Mouse (Mus musculus): ENCODE results near the gene Galnt14. TPM values are rescaled to one million over a fixed set of nuclear protein-coding genes. Genes with fewer than 3 reads are reported as not detected.
A peak's percentile ranks its signal among the peaks of the same experiment; 100 is the strongest.

The Galnt14 gene
- 0.25 and 0.30 TPM in 2 replicates for polyA plus RNA-seq (2015; fragmentation: Nextera tagmentation; extraction: Ambion mirVana)

DNA sequence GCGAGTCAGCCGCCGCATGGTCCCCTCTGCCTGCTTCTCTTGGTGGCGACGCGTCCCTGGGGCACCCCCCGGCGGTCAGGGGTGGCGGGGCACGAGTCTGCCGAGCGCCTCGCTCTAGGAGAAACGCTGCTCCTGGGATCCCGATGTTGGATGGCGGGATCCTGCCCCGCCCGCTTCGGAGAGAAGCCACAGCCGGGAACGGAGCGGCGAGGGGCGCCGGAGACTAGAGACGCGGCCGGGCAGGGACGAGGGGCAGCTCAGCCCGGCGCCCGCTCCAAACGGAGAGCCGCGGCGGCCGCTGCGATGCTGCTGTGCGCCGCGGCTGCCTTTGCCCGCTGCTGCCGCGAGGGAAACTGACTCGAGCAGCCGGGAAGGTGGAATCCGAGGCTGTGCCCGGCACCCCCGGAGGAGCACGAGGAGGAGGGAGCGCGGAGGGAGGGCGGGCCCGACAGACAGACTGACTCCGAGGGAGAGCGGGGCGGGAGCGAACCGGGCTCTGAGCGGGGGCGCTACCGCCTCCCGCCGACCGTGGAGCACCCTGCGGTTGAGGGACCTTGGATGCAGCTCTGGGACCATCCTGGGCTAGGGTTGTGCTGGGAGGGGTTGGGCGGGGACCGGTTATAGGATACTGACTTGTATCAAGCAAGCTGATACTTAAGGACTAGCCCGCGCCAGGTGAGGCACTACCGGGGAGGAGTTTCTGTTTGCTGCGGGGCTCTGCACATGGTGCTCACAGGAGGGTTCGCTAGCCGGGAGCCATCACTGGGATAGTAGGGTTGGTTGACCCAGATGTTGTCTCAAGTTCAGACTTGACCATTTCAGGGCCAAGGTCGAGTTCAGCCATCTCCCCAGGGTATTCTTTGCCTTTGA lies at the start of gene Galnt14:
Gene Galnt14, minus strand, starts transcription at position 412 of the 870 bp plus-strand sequence.
- WGBS = under 1% methylated on average over 70 of the region's 75 CpGs
- H3K36me3 ChIP-seq (ENCODE audit: control insufficient read depth, insufficient read depth, low read length) = no peaks in the 10 kb centered on the region

DNA sequence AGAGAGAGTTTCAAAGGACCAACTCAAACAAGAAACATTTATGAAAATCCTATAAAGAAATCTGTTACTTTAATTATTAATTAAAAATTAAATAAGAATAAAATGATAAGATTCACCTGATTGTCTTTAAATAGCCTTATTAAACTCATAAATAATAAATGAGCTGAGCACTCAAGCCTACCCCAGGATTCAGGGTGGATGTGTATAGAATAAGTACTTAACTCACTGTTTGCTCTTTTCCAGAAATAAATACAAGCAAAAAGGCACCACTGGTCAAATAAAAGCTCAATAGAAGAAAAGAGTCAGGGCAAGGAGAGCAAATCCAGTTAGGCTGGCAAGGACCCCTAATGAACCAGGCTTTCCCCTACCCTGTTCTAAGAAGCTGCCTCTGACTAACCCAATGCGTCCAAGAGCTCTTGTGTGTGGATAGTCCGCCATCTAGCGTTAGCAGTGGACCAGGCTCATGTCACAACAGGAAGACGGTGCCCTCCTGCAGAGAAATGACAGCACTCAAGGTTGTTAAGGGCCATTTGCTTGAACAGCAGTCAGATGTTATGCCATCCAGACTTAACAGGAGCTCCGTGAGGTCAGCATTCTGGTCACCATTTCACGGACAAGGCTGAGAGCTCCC lies 33.5 kb upstream of the Galnt14 start:
- Histone ChIP-seq H3K27ac (ENCODE audit: low read length) (no peak overlapping the region), H3K9ac (ENCODE audit: low read length) (no peak overlapping the region), H3K4me2 (ENCODE audit: low read depth, low read length) (no peak overlapping the region), H3K4me3 (replicated peaks; ENCODE audit: low read length) (no peak overlapping the region), H3K9me3 (replicated peaks; ENCODE audit: control insufficient read depth, low read length) (no peaks in the 10 kb centered on the region), H3K4me1 (ENCODE audit: control insufficient read depth, insufficient read depth, low read length) (no peaks in the 10 kb centered on the region), H3K27me3 (ENCODE audit: control insufficient read depth, insufficient read depth, low read length) (no peaks in the 10 kb centered on the region), H3K36me3 (ENCODE audit: control insufficient read depth, insufficient read depth, low read length) (no peaks in the 10 kb centered on the region)
- 4% methylated on average over 6 of the region's 6 CpGs for WGBS
- peak; percentile 66; the same call in 1 of the 2 replicates for ATAC-seq (ENCODE audit: insufficient read depth, low FRiP score)

More for the DNA sequence above, at the start of gene Galnt14:
- Histone ChIP-seq H3K4me1 (ENCODE audit: control insufficient read depth, insufficient read depth, low read length) (peaks cover 7% of the 10 kb centered on the region), H3K9ac (ENCODE audit: low read length) (peak within 1 kb of the TSS; percentile 51), H3K27ac (ENCODE audit: low read length) (no peak within 1 kb of the TSS), H3K9me3 (replicated peaks; ENCODE audit: control insufficient read depth, low read length) (0 out of 2 replicates have a peak, but pooled peaks cover 3% of the 10 kb centered on the region), H3K27me3 (ENCODE audit: control insufficient read depth, insufficient read depth, low read length) (peaks cover 41% of the 10 kb centered on the region), H3K4me2 (ENCODE audit: low read depth, low read length) (peak within 1 kb of the TSS; percentile 91), H3K4me3 (replicated peaks; ENCODE audit: low read length) (peak within 1 kb of the TSS; percentile 55)
- ATAC-seq (ENCODE audit: insufficient read depth, low FRiP score) = peak; percentile 51; the same call in 1 of the 2 replicates

DNA sequence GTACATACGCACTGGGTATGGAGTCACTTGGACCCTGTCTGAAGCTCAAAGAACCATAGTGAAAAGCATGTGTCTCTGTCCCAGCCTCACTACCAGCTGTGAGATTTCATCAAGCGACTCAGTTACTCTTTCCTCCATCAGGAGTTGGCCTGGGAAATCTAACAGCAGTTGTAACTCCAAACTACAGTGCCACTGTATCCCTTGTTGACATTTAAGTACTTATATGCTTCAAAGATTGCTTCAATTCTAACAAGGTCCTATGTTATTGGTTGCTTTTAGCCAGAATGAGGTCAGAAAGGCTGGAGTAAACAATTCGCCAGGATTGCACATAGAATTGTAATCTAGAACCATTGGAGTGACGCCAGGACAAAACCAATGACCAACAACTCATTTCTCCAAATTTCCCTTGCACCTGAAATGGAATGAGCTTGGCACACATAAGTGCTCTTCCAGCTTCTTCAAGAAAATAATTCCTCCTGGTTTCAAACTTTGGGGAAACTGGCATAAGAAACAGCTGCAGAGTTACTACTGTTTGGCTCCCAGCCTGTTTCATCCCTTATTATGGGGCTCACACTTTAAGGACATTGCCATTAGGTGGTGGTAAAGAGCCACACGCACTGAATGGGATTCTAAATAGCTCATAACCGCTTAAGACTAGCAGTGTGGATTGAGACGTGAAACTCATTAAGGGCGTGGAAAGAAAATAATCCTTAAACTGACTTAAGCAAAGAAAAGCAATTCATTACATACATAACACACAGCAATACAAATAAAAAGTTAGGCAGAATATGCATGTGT lies 13.8 kb upstream of the Galnt14 start:
- no peak overlapping the region for H3K4me2 ChIP-seq (ENCODE audit: low read depth, low read length)
- no peak for ATAC-seq (ENCODE audit: insufficient read depth, low FRiP score)
- H3K9ac ChIP-seq (ENCODE audit: low read length) = no peak overlapping the region
- H3K9me3 ChIP-seq (replicated peaks; ENCODE audit: control insufficient read depth, low read length) = no peaks in the 10 kb centered on the region
- H3K27ac ChIP-seq (ENCODE audit: low read length) = no peak overlapping the region
- H3K27me3 ChIP-seq (ENCODE audit: control insufficient read depth, insufficient read depth, low read length) = no peaks in the 10 kb centered on the region
- no peaks in the 10 kb centered on the region for H3K36me3 ChIP-seq (ENCODE audit: control insufficient read depth, insufficient read depth, low read length)
- no peaks in the 10 kb centered on the region for H3K4me1 ChIP-seq (ENCODE audit: control insufficient read depth, insufficient read depth, low read length)
- no peak overlapping the region for H3K4me3 ChIP-seq (replicated peaks; ENCODE audit: low read length)
- WGBS = 51% methylated on average over 8 of the region's 8 CpGs

DNA sequence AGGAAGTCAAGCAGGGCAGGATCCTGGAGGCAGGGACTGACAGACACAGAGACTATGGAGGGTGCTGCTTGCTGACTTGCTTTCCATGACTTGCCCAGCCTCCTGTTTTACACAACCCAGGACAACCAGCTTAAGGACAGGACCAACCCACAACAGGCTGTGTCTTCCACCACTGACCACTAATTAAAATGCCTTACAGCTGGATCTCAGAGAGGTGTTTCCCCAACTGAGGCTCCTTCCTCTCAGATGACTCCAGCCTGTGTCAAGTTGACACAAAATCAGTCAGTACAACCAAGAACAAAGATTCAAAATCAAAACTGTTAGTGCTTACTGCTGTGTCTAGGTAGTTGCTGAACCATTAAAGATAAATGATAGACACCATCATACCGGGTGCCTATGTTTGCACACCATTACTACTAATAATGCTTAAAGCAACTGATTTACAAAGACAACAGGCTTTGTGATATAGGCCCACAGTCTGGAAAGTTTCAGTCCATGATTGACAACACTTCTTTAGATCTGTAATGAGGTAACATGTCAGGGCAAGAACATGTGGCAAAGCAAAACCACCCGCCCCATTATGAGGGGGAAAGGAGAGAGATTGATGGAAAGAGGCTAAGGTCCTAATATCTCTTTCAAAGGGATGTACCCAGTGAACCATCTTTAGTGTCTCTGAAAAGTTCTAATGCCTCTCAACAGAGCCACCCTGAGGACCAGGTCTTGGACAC lies 8.9 kb upstream of the Galnt14 start:
- Histone ChIP-seq H3K4me3 (replicated peaks; ENCODE audit: low read length) (no peak overlapping the region), H3K9me3 (replicated peaks; ENCODE audit: control insufficient read depth, low read length) (no peaks in the 10 kb centered on the region), H3K27ac (ENCODE audit: low read length) (no peak overlapping the region), H3K9ac (ENCODE audit: low read length) (no peak overlapping the region), H3K27me3 (ENCODE audit: control insufficient read depth, insufficient read depth, low read length) (no peaks in the 10 kb centered on the region; the same call in 1 of the 2 replicates), H3K36me3 (ENCODE audit: control insufficient read depth, insufficient read depth, low read length) (no peaks in the 10 kb centered on the region), H3K4me2 (ENCODE audit: low read depth, low read length) (no peak overlapping the region), H3K4me1 (ENCODE audit: control insufficient read depth, insufficient read depth, low read length) (no peaks in the 10 kb centered on the region)
- ATAC-seq (ENCODE audit: insufficient read depth, low FRiP score) = no peak
- WGBS = 82% methylated on average over 2 of the region's 2 CpGs

DNA sequence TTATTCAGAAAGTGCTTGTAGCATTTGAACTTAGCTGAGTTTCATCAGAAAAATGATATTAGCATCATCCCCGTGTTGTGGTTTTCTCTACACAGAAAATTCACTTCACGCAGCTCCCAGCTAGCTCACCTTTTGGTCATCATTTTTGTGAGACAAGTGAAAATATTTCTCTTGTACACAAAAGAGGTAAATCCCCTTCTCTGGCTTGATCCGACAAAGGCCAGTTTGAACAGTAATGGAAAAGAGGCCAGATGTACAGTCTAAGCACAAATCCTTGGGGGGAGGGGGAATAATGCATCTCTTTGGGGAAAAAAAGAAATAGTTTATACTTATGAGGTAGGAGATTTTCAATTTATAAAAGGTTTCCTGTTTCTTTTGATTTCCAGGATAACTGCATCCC lies 6.4 kb upstream of the Galnt14 start:
- Histone ChIP-seq H3K4me3 (replicated peaks; ENCODE audit: low read length) (no peak overlapping the region), H3K9ac (ENCODE audit: low read length) (no peak overlapping the region), H3K9me3 (replicated peaks; ENCODE audit: control insufficient read depth, low read length) (no peaks in the 10 kb centered on the region), H3K27ac (ENCODE audit: low read length) (no peak overlapping the region), H3K36me3 (ENCODE audit: control insufficient read depth, insufficient read depth, low read length) (no peaks in the 10 kb centered on the region), H3K4me1 (ENCODE audit: control insufficient read depth, insufficient read depth, low read length) (no peaks in the 10 kb centered on the region), H3K27me3 (ENCODE audit: control insufficient read depth, insufficient read depth, low read length) (peaks cover 8% of the 10 kb centered on the region), H3K4me2 (ENCODE audit: low read depth, low read length) (no peak overlapping the region)
- ATAC-seq (ENCODE audit: insufficient read depth, low FRiP score) = no peak
- 50% methylated on average over 3 of the region's 3 CpGs for WGBS

DNA sequence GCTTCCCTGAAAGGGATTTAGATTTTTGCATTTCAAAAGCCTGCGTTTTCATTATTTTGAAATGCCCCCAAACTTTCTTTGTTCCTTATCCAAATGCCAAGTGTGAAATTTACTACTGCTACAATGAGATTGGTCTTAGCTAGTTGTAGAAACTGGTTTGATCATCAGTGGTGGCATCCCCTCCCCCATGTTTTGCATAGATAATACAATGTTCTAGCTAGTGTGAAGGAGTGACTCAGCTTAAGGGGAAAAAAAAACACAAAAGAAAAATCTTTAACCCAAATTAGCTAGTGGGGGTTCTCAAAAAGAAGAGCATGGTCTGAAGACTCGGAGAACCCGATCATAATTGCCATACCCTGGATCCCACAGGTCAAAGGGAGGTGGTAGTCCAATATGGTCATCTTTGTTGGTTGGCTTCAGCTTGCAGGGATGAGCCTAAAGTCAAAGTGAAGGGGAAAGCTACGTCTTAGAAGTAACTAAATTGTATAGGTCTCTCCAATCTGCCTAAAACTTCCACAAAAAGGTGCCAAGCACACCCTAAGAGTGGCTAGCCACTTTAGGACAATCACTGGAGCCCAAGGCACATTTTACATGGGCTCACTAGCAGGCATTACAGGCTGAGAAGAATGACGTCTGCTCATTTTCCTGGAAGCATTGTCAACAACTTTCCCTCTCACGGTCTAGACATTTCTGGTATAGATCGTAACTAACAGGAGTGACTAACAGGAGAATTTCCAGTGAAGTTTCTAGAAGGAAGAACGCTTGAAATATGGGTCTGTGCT lies 4.4 kb upstream of the Galnt14 start:
- 79% methylated on average over 8 of the region's 8 CpGs for WGBS
- ATAC-seq (ENCODE audit: insufficient read depth, low FRiP score) = no peak

DNA sequence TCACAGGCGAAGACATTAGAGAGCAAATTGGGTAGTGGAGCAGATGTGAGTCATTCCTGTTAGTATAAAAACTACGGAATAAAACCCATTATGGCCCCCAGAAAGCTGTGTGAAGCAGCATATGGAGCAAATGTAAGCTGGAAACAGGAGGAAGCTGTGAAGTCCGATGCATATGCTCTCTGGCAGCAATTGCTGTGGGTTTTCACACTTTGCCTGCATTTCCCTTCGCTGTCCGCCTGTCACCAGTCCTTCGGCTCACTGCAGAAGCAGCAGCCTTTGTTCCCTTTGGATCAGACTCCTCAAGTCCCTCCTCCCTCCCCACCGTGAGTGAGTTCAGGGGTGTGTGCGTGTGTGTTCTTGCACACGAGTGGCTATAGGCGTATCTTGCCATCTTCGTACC lies 3.1 kb upstream of the Galnt14 start:
- Histone ChIP-seq H3K36me3 (ENCODE audit: control insufficient read depth, insufficient read depth, low read length) (no peaks in the 10 kb centered on the region), H3K27ac (ENCODE audit: low read length) (no peak overlapping the region), H3K9me3 (replicated peaks; ENCODE audit: control insufficient read depth, low read length) (no peaks in the 10 kb centered on the region), H3K9ac (ENCODE audit: low read length) (no peak overlapping the region), H3K27me3 (ENCODE audit: control insufficient read depth, insufficient read depth, low read length) (peaks cover 40% of the 10 kb centered on the region), H3K4me2 (ENCODE audit: low read depth, low read length) (no peak overlapping the region), H3K4me3 (replicated peaks; ENCODE audit: low read length) (no peak overlapping the region), H3K4me1 (ENCODE audit: control insufficient read depth, insufficient read depth, low read length) (peaks cover 7% of the 10 kb centered on the region)
- 51% methylated on average over 11 of the region's 11 CpGs for WGBS
- ATAC-seq (ENCODE audit: insufficient read depth, low FRiP score) = no peak

More for the DNA sequence above, 4.4 kb upstream of the Galnt14 start:
- H3K9me3 ChIP-seq (replicated peaks; ENCODE audit: control insufficient read depth, low read length) = no peaks in the 10 kb centered on the region
- no peak overlapping the region for H3K27ac ChIP-seq (ENCODE audit: low read length)
- peaks cover 3% of the 10 kb centered on the region for H3K4me1 ChIP-seq (ENCODE audit: control insufficient read depth, insufficient read depth, low read length)
- H3K27me3 ChIP-seq (ENCODE audit: control insufficient read depth, insufficient read depth, low read length) = peaks cover 28% of the 10 kb centered on the region
- H3K4me2 ChIP-seq (ENCODE audit: low read depth, low read length) = no peak overlapping the region
- H3K4me3 ChIP-seq (replicated peaks; ENCODE audit: low read length) = no peak overlapping the region
- H3K9ac ChIP-seq (ENCODE audit: low read length) = no peak overlapping the region
- H3K36me3 ChIP-seq (ENCODE audit: control insufficient read depth, insufficient read depth, low read length) = no peaks in the 10 kb centered on the region

DNA sequence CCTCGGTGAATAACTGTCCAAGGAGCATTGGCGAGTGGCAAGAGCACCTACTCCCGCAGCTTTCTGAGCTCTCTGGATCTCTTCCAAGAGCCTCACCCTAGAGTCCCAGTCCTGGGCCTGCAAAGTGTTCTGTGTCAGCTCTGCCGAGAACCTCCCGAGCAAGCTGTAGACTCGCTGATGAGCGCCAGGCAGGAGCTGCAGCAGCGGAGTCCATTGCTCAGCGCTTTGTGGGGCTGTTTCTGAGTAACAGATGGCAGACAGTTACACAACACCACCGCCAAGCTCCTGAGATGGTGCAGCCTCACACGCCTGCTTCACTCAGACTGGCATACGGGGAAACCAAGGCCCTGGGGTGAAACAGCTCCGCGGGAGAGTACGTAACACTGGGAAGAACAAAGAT lies 1.7 kb upstream of the Galnt14 start:
- Histone ChIP-seq H3K4me3 (replicated peaks; ENCODE audit: low read length) (no peak overlapping the region), H3K36me3 (ENCODE audit: control insufficient read depth, insufficient read depth, low read length) (no peaks in the 10 kb centered on the region), H3K4me2 (ENCODE audit: low read depth, low read length) (no peak overlapping the region), H3K4me1 (ENCODE audit: control insufficient read depth, insufficient read depth, low read length) (peaks cover 7% of the 10 kb centered on the region), H3K9ac (ENCODE audit: low read length) (no peak overlapping the region), H3K27ac (ENCODE audit: low read length) (no peak overlapping the region), H3K27me3 (ENCODE audit: control insufficient read depth, insufficient read depth, low read length) (peaks cover 41% of the 10 kb centered on the region), H3K9me3 (replicated peaks; ENCODE audit: control insufficient read depth, low read length) (0 out of 2 replicates have a peak, but pooled peaks cover 3% of the 10 kb centered on the region)
- 66% methylated on average over 15 of the region's 15 CpGs for WGBS
- no peak for ATAC-seq (ENCODE audit: insufficient read depth, low FRiP score)

All from stomach, embryonic 16.5 days (tissue).